Comparison of ENCODE assay signal across 8 mouse cellular contexts in genomic region chr10:93771931-93772465, GRCm38 (mm10). TPM values are rescaled to one million over a fixed set of nuclear protein-coding genes. Genes with fewer than 3 reads are reported as not detected.
DNase-seq lines count a peak whose midpoint lies in the region; ATAC-seq lines count a peak whose summit lies in the region.

No protein-coding gene starts in this region.

- no peaks in the 10 kb centered on the region for H3K9me3 ChIP-seq in neural tube, embryonic 14.5 days (ENCODE audit: control insufficient read depth, low read length)

- WGBS in neural tube, embryonic 14.5 days: 9% methylated on average over 9 of the region's 9 CpGs

- no peak overlapping the region for H3K4me3 ChIP-seq in neural tube, embryonic 14.5 days (ENCODE audit: low read depth, low read length)

- peaks cover 3% of the 10 kb centered on the region; the same call in 1 of the 2 replicates for H3K27me3 ChIP-seq in neural tube, embryonic 14.5 days (ENCODE audit: control insufficient read depth, insufficient read depth, low read length)

- no peak overlapping the region for H3K4me2 ChIP-seq in neural tube, embryonic 14.5 days (ENCODE audit: low read depth, low read length)

- peak; percentile 27 for DNase-seq in kidney, postnatal 10 days
- no peak for DNase-seq in kidney, adult 8-10 months
- DNase-seq in cerebellum, postnatal 14 days: peak; percentile 76 to 86
- peak; percentile 50 to 82 for DNase-seq in layer of hippocampus, adult 18-20 months (ENCODE audit: low spot score in 2 of 2)
- DNase-seq in spleen, adult 12 weeks (ENCODE audit: low spot score): no peak
- DNase-seq in thymus, postnatal 36 days: no peak

- no peaks in the 10 kb centered on the region for H3K4me1 ChIP-seq in neural tube, embryonic 14.5 days (ENCODE audit: control insufficient read depth, insufficient read depth, low read length)

- ATAC-seq in neural tube, embryonic 14.5 days (ENCODE audit: low read depth): peak; percentile 88
- ATAC-seq in granulocyte monocyte progenitor cell, adult 5-6 weeks (replicated peaks; ENCODE audit: poor library complexity, severe bottlenecking): no peak

- H3K27ac ChIP-seq in neural tube, embryonic 14.5 days (ENCODE audit: low read depth, low read length): no peak overlapping the region

- H3K9ac ChIP-seq in neural tube, embryonic 14.5 days (replicated peaks; ENCODE audit: low read depth, low read length): no peak overlapping the region

- H3K36me3 ChIP-seq in neural tube, embryonic 14.5 days (ENCODE audit: control insufficient read depth, insufficient read depth, low read length): no peaks in the 10 kb centered on the region

RNA-seq across cellular contexts. Expression of gene Usp44, which starts 59.4 kb away (rescaled TPM):
- not detected for total RNA-seq in layer of hippocampus, adult 18-20 months (2021)
- polyA plus RNA-seq in neural tube, embryonic 14.5 days (2014; fragmentation: Nextera tagmentation; extraction: Ambion mirVana): 0.13 and 0.17 TPM in 2 replicates
- 1.3 and 1.6 TPM in 2 replicates for total RNA-seq in granulocyte monocyte progenitor cell, adult 5-6 weeks (2014; fragmentation: Nextera tagmentation)
- 1.6 and 2.9 TPM in 2 replicates for total RNA-seq in granulocyte monocyte progenitor cell, adult 5-6 weeks (2017)

Comparison
In these comparisons a context has a peak if more than half of its experiments do, and no peak if none do; other contexts are left out.
1. DNase-seq: peak in kidney, postnatal 10 days (single experiment), cerebellum, postnatal 14 days (2 of 2) and layer of hippocampus, adult 18-20 months (2 of 2); none in kidney, adult 8-10 months (0 of 2), spleen, adult 12 weeks (single experiment) and thymus, postnatal 36 days (0 of 2).